Mouse (Mus musculus) spleen, adult 18-20 months (tissue): ENCODE measurements around the gene Dusp7.

Experiments used
- DNase-seq, 2 experiments: peaks; one replicate each; pipeline ENCODE4 v3.0.0; 2022; ENCODE audit warnings: mixed read lengths in 2 of 2

The Dusp7 gene

DNA sequence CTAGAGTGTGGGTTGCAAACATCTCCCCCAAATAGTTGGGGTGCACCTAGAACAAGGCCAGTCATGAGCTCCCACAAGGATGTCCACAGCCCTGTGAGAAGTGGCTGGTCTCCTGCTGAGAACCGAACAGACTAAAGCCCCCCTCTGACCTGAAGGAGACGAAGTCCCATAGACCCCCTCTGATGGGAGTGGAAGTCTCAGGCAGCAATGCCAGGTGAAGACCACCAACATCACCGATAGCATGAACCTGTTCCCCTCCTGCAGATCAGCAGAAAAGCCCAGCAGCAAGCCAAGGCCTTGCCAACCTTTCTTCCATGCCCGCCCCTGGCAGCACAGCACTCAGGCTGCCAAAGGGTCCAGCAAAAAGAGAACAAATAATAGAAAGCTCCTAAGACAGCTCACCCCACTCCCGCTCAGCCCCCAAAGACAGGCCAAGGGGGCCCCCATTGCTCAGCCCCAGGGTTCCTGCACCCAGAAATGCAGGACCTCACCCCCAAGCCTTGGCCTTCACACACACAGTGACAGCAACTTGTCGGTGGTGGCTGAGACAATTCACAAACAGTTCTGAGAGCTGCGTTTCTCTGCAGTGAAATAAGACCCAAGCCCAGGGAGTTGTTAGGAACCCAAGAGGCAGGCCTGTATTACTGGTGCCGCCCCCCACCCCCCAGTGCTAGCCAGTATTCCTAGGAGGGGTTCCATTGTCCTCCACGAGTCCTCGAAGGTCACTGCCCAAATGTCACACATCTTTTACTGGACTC, 13.0 kb upstream of the Dusp7 start:
- no peak for DNase-seq

- DNase-seq = no peak
These were observed 12.5 kb upstream of the Dusp7 start for GRCm38 (mm10) chr9:106355975-106356286.

- DNase-seq = no peak
These were observed 12.0 kb upstream of the Dusp7 start for GRCm38 (mm10) chr9:106356323-106356844.

- no peak for DNase-seq
These were observed 11.3 kb upstream of the Dusp7 start for GRCm38 (mm10) chr9:106357167-106357566.

GRCm38 (mm10) chr9:106359297-106359696, 9.1 kb upstream of the Dusp7 start:
- no peak for DNase-seq

GRCm38 (mm10) chr9:106361140-106361539, 7.3 kb upstream of the Dusp7 start:
- no peak for DNase-seq

GRCm38 (mm10) chr9:106365333-106365732, 3.1 kb upstream of the Dusp7 start:
- DNase-seq = no peak

- DNase-seq = no peak
These were observed 2.2 kb upstream of the Dusp7 start for GRCm38 (mm10) chr9:106366188-106366587.

DNA sequence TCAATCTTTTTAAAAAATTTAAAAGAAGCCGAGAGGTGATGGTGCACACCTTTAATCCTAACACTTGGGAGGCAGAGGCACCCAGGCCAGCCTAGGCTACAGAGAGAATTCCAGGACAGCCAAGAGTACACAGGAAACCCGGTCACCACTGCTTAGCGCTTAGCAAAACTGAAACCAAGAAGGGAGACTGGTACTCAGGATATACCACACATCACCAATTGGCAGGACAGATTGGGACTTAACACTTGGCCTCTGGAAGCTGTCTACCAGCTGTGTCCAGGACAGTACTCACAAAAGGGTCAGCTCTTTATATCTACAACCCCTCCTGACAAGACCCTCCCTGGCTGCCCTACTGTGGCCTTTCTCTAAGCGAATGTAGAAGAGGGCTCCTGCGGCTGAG, 1.4 kb upstream of the Dusp7 start:
- no peak for DNase-seq

- DNase-seq = peak; percentile 97 to 98
These were observed 780 bp upstream of the Dusp7 start for GRCm38 (mm10) chr9:106367592-106368111.

DNA sequence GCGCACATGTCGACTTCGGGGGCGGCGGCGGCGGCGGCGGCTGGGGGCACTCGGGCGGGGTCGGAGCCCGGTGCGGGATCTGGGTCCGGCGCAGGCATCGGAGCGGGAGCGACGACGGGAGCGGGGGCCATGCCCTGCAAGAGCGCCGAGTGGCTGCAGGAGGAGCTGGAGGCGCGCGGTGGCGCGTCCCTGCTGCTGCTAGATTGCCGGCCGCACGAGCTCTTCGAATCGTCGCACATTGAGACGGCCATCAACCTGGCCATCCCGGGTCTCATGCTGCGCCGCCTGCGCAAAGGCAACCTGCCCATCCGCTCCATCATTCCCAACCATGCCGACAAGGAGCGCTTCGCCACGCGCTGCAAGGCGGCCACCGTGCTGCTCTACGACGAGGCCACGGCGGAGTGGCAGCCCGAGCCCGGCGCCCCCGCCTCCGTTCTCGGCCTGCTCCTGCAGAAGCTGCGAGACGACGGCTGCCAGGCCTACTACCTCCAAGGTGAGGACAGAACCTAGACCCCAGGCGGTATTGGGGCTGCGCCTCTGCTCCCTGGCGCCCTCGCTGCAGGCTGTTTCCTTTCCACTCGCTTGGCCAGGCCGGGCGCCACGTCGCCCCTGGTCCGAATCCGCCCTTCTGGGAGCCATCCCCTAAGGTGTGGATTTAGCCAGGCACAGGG, 534 bp downstream of the Dusp7 start:
- DNase-seq = peak; percentile 46 to 61

DNA sequence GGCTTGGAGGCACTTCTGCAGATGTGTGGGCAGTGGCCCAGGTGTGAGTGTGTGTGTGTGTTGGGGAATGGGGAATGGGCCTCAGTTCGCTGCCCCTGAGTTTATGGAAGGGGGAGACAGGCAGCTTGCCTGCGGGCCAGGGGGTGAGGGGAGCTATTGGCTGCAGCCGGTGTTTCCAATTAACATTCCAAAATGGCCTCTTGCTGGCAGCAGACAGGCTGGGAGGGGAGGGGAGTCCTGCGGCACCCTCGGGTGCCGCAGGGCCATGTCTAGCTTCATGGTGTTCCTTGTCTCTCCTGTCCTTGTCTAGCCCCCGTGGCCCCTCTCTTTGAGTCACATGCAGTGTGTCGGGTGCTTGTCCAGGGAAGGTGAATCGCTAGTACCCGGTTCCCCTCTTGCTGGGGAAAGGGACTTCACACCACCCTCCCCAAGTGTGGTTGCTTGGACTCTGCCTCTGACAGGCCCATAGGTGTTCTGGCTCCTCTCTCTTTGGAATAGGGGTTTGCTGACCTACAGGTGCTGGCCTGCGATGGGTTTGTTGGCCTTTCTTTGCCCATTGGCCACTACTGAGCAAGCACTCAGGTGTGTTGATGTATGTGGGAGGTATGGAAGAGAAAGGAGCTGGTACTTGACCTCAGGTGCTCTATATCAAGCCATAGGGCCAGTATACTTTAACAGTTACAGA, 1.5 kb downstream of the Dusp7 start:
- DNase-seq = peak in 1 of 2 experiments; percentile 29

DNA sequence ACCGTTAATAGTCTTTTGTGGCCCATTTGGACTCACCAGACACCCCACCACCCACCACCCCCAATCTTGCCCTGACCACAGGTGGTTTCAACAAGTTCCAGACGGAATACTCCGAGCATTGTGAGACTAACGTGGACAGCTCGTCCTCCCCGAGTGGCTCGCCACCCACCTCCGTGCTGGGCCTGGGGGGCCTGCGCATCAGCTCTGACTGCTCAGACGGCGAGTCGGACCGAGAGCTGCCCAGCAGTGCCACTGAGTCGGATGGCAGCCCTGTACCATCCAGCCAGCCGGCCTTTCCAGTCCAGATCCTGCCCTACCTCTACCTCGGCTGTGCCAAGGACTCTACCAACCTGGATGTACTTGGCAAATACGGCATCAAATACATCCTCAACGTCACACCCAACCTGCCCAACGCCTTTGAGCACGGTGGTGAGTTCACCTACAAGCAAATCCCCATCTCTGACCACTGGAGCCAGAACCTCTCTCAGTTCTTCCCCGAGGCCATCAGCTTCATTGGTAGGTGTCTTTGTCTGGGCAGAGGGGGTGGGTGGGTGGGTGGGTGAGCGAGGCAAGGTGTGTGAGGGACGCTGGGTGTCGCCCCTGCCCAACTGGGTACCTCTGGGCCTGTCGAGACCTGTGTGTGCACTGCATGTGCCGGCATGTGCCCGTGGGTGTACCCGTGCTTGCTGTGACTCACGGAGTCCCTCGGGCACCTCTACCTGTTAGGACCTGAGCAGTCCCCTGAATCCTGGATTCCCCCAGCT, 2.4 kb downstream of the Dusp7 start:
- peak in 1 of 2 experiments; percentile 28 for DNase-seq

DNA sequence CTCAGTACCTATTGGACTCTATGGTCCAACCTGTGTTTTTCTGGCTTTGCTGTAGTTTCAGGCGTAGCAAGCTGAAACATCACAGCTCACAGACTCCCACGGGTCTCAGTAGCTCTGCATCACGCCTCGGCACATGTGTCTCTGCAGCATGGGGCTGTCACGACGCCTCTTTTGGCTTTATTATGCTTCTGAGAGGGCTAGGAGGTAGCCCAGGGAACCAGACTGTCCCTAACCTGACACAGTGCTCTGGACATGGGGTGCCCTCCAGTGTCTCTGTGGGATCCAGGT, 2.9 kb downstream of the Dusp7 start:
- DNase-seq = peak in 1 of 2 experiments; percentile 30

- peak; percentile 82 for DNase-seq
These were observed 3.3 kb downstream of the Dusp7 start for GRCm38 (mm10) chr9:106371776-106372175.

- DNase-seq = peak; percentile 46 to 60
These were observed 4.3 kb downstream of the Dusp7 start for GRCm38 (mm10) chr9:106372431-106373412.

GRCm38 (mm10) chr9:106373973-106374372, 5.5 kb downstream of the Dusp7 start:
- no peak for DNase-seq

- no peak for DNase-seq
These were observed 8.8 kb downstream of the Dusp7 start for GRCm38 (mm10) chr9:106377247-106377646.

GRCm38 (mm10) chr9:106378045-106378444, 9.6 kb downstream of the Dusp7 start:
- no peak for DNase-seq

DNA sequence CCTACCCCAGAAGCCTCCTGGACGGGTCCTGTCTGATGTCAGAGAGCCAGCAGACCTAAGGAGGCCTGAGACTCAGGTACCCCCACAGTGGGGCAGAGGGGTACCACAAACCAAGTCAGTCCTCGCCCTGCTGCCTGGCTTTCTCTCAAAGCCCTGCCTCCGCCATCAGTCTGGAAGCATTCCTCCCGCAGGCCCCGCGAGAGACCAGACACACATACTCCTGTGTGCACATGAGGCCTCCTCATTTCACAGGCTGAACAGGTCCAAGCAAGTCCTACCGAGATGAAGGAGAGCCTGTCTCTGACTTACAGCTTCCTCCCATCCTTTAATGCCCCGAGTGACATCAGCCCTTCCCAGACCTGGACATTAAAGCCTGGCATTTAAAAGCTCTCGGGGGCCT, 10.3 kb downstream of the Dusp7 start:
- DNase-seq = no peak

GRCm38 (mm10) chr9:106386181-106386864, 17.9 kb downstream of the Dusp7 start:
- peak; percentile 36 to 47 for DNase-seq
